Mouse (Mus musculus): ENCODE data around the gene Cyp27a1. TPM values are rescaled to one million over a fixed set of nuclear protein-coding genes. Genes with fewer than 3 reads are reported as not detected.
A peak's percentile ranks its signal among the peaks of the same experiment; 100 is the strongest.

Gene Cyp27a1
- total RNA-seq (2014; rRNA removed) (0.79 and 2.8 TPM in 2 replicates), polyA plus RNA-seq (2015; fragmentation: Nextera tagmentation; extraction: Ambion mirVana) (3.0 and 3.2 TPM in 2 replicates)

DNA sequence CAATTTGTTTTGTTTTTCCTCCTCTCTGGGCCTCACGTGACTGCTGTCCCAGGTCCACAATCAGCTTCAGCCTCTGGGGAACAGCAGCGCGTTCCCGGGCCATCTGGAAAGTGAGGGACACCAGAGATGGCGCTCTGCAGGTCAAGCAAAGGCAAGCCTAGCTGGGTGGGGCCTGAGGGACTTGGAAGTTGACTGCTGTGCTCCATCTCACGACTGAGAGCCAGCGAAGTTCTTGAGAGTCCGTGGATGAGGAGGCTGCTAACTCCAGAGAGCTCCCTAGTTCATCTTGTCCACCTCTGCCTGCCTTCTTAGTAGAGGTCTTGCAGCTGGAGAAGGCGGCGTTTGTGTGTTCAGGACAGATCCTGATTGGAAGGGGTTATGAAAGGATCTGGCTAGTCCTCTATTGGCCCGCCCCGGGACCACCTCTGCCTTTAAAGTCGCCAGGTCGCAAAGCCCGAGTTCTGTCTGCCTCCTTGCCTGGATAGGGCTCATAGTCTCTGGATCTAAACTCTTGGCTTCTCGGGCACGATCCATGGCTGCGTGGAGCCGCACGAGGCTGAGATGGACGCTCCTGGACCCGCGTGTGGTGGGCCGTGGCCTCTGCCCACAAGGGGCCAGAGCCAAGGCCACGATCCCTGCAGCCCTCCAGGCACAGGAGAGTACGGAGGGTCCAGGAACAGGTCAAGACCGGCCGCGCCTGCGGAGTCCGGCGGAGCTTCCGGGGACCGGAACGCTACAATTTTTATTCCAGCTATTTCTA is at the start of gene Cyp27a1:
Gene Cyp27a1 (plus strand): TSS at position 476 of the 760 bp plus-strand sequence.
- Histone ChIP-seq H3K4me2 (ENCODE audit: low read depth, low read length) (peak within 1 kb of the TSS; percentile 91), H3K36me3 (ENCODE audit: insufficient read depth, low read length) (no peaks in the 10 kb centered on the region), H3K4me3 (ENCODE audit: low read length) (peak within 1 kb of the TSS; percentile 41), H3K9me3 (ENCODE audit: low read length) (no peaks in the 10 kb centered on the region), H3K27ac (no peak within 1 kb of the TSS), H3K4me1 (ENCODE audit: insufficient read depth, low read length) (0 out of 2 replicates have a peak, but pooled peaks cover 8% of the 10 kb centered on the region), H3K9ac (replicated peaks; ENCODE audit: low read length) (peak within 1 kb of the TSS; percentile 50), H3K27me3 (ENCODE audit: insufficient read depth, low read length) (no peaks in the 10 kb centered on the region)
- DNase-seq (ENCODE audit: low spot score) (peak; percentile 39), ATAC-seq (peak; percentile 64; the same call in 1 of the 2 replicates)
- 4% methylated on average over 35 of the region's 35 CpGs for WGBS
- 0 out of 2 replicates have a peak, but pooled peaks have one; percentile 25 for TF ChIP-seq CTCF (IDR thresholded peaks at IDR 0.05; ENCODE audit: low read depth)

DNA sequence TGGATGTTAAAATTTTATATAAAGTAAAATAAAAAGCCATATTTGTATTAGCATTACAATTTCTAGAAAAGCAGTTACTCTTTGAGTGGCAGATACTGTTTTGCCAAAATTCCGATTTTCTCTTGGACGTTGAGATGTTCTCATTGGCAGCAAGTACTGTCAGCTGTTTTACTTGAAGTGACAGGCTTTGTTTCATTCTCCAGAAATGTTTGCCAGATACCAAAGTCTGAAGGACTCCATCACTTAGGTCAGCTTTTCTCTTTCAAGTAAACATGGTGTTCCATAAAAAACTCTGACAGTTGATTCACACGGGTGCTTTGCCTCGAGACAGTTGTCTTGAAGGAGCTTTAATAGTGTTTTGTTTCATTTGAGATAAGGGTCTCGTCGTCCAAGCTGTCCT is 48.2 kb upstream of the Cyp27a1 start:
- no peak for ATAC-seq
- WGBS, result 61% methylated on average over 6 of the region's 6 CpGs
- no peak for DNase-seq (ENCODE audit: low spot score)
- Histone ChIP-seq H3K27ac (no peak overlapping the region), H3K9ac (replicated peaks; ENCODE audit: low read length) (no peak overlapping the region), H3K27me3 (ENCODE audit: insufficient read depth, low read length) (no peaks in the 10 kb centered on the region), H3K36me3 (ENCODE audit: insufficient read depth, low read length) (no peaks in the 10 kb centered on the region), H3K4me3 (ENCODE audit: low read length) (no peak overlapping the region), H3K9me3 (ENCODE audit: low read length) (no peaks in the 10 kb centered on the region), H3K4me2 (ENCODE audit: low read depth, low read length) (no peak overlapping the region), H3K4me1 (ENCODE audit: insufficient read depth, low read length) (no peaks in the 10 kb centered on the region)
- no peak for TF ChIP-seq CTCF (IDR thresholded peaks at IDR 0.05; ENCODE audit: low read depth)

DNA sequence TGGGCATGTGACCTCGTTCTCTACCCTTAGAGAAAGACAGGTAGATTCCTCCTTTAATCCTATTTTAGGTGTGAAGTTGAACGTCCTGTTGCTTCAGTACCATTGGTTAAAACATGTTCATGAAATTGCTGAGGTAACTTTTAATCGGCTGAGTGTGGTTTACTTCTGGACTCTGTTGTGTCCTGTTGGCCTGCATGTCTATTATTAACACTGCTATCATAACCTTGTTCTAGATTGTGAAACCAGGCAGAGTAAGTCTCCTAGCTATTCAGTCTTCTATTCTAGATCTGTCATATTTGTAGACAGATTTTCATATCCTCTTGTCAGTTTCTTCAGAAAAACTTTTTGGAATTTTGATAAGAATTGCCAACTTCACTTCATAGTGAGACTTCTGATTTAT is 45.0 kb upstream of the Cyp27a1 start:
- Histone ChIP-seq H3K27ac (no peak overlapping the region), H3K27me3 (ENCODE audit: insufficient read depth, low read length) (no peaks in the 10 kb centered on the region), H3K4me2 (ENCODE audit: low read depth, low read length) (no peak overlapping the region), H3K9me3 (ENCODE audit: low read length) (no peaks in the 10 kb centered on the region), H3K36me3 (ENCODE audit: insufficient read depth, low read length) (no peaks in the 10 kb centered on the region), H3K4me1 (ENCODE audit: insufficient read depth, low read length) (no peaks in the 10 kb centered on the region), H3K9ac (replicated peaks; ENCODE audit: low read length) (no peak overlapping the region), H3K4me3 (ENCODE audit: low read length) (no peak overlapping the region)
- no peak for TF ChIP-seq CTCF (IDR thresholded peaks at IDR 0.05; ENCODE audit: low read depth)
- DNase-seq (ENCODE audit: low spot score) (no peak), ATAC-seq (no peak)
- WGBS, result 95% methylated on average over 3 of the region's 3 CpGs

GRCm38 (mm10) chr1:74672731-74673130 is 40.6 kb upstream of the Cyp27a1 start:
- Histone ChIP-seq H3K36me3 (ENCODE audit: insufficient read depth, low read length) (no peaks in the 10 kb centered on the region), H3K4me1 (ENCODE audit: insufficient read depth, low read length) (no peaks in the 10 kb centered on the region), H3K4me3 (ENCODE audit: low read length) (no peak overlapping the region), H3K9me3 (ENCODE audit: low read length) (no peaks in the 10 kb centered on the region), H3K4me2 (ENCODE audit: low read depth, low read length) (no peak overlapping the region), H3K27me3 (ENCODE audit: insufficient read depth, low read length) (no peaks in the 10 kb centered on the region), H3K9ac (replicated peaks; ENCODE audit: low read length) (no peak overlapping the region), H3K27ac (no peak overlapping the region)
- no peak for ATAC-seq
- no peak for TF ChIP-seq CTCF (IDR thresholded peaks at IDR 0.05; ENCODE audit: low read depth)
- no peak for DNase-seq (ENCODE audit: low spot score)
- WGBS, result 77% methylated on average over 7 of the region's 7 CpGs

DNA sequence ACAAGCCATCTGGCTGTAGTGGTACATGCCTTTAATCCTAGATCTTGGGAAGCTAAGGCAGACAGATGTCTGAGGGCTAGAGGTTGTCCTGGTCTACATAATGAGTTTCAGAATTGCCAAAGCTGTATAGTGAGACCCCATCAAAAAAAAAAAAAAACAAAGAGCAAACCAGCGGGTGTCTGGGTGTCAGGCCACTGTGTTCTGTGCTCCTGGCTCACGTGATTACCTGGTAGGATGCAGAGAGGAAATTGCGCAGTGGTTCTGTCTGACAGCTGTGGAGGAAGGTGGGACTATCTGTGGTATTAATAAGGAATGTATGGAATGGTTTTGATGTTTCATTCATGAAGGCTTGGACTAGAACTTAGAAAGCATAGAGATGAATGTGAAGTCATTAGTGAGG is 36.5 kb upstream of the Cyp27a1 start:
- H3K4me3 ChIP-seq (ENCODE audit: low read length), result no peak overlapping the region
- no peak overlapping the region for H3K9ac ChIP-seq (replicated peaks; ENCODE audit: low read length)
- WGBS, result 82% methylated on average over 3 of the region's 3 CpGs
- no peak overlapping the region for H3K4me2 ChIP-seq (ENCODE audit: low read depth, low read length)
- no peaks in the 10 kb centered on the region for H3K9me3 ChIP-seq (ENCODE audit: low read length)
- ATAC-seq (no peak), DNase-seq (ENCODE audit: low spot score) (no peak)
- peaks cover 30% of the 10 kb centered on the region for H3K36me3 ChIP-seq (ENCODE audit: insufficient read depth, low read length)
- no peaks in the 10 kb centered on the region for H3K27me3 ChIP-seq (ENCODE audit: insufficient read depth, low read length)
- H3K27ac ChIP-seq, result no peak overlapping the region
- TF ChIP-seq CTCF (IDR thresholded peaks at IDR 0.05; ENCODE audit: low read depth), result no peak
- no peaks in the 10 kb centered on the region for H3K4me1 ChIP-seq (ENCODE audit: insufficient read depth, low read length)

GRCm38 (mm10) chr1:74677843-74678242 is 35.5 kb upstream of the Cyp27a1 start:
- H3K4me1 ChIP-seq (ENCODE audit: insufficient read depth, low read length), result no peaks in the 10 kb centered on the region
- DNase-seq (ENCODE audit: low spot score) (no peak), ATAC-seq (no peak)
- TF ChIP-seq CTCF (IDR thresholded peaks at IDR 0.05; ENCODE audit: low read depth), result no peak
- H3K27me3 ChIP-seq (ENCODE audit: insufficient read depth, low read length), result no peaks in the 10 kb centered on the region
- H3K9ac ChIP-seq (replicated peaks; ENCODE audit: low read length), result no peak overlapping the region
- no peak overlapping the region for H3K27ac ChIP-seq
- H3K4me2 ChIP-seq (ENCODE audit: low read depth, low read length), result no peak overlapping the region
- no peak overlapping the region for H3K4me3 ChIP-seq (ENCODE audit: low read length)
- peaks cover 32% of the 10 kb centered on the region for H3K36me3 ChIP-seq (ENCODE audit: insufficient read depth, low read length)
- WGBS, result 79% methylated on average over 1 of the region's 1 CpGs
- no peaks in the 10 kb centered on the region for H3K9me3 ChIP-seq (ENCODE audit: low read length)

- Histone ChIP-seq H3K36me3 (ENCODE audit: insufficient read depth, low read length) (peaks cover 59% of the 10 kb centered on the region), H3K27ac (no peak overlapping the region), H3K27me3 (ENCODE audit: insufficient read depth, low read length) (no peaks in the 10 kb centered on the region), H3K4me2 (ENCODE audit: low read depth, low read length) (no peak overlapping the region), H3K9me3 (ENCODE audit: low read length) (no peaks in the 10 kb centered on the region), H3K9ac (replicated peaks; ENCODE audit: low read length) (no peak overlapping the region), H3K4me3 (ENCODE audit: low read length) (no peak overlapping the region), H3K4me1 (ENCODE audit: insufficient read depth, low read length) (no peaks in the 10 kb centered on the region)
- DNase-seq (ENCODE audit: low spot score) (no peak), ATAC-seq (no peak)
- TF ChIP-seq CTCF (IDR thresholded peaks at IDR 0.05; ENCODE audit: low read depth), result no peak
- 86% methylated on average over 7 of the region's 7 CpGs for WGBS
Measured at GRCm38 (mm10) chr1:74687131-74687530, 26.2 kb upstream of the Cyp27a1 start.
